Mouse (Mus musculus): ENCODE results near the gene Matn1.

The Matn1 gene

GRCm38 (mm10) chr4:130984416-130985182, 40.4 kb downstream of the Matn1 start:
- DNase-seq (ENCODE audit: low spot score): no peak

DNA sequence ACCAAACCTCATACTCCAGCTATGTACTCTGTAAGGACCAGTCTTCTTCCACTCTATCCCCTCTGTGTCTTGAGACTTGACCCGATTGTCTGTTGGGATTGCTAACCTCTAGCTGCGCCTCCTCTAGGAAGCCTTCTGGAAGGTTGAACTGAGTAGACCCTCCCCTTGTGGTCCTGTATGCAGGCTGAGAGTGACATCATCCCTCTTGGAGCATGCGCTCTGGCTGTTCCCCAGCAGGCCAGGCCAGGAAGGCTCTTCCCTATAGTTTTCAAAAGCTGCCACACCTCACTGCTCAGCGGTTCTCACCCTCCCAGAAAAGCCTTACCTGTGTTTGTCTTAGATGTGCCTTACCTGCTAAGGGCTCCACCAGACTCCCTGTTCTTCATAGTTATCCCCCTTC, 42.9 kb downstream of the Matn1 start:
- no peak for DNase-seq (ENCODE audit: low spot score)

DNA sequence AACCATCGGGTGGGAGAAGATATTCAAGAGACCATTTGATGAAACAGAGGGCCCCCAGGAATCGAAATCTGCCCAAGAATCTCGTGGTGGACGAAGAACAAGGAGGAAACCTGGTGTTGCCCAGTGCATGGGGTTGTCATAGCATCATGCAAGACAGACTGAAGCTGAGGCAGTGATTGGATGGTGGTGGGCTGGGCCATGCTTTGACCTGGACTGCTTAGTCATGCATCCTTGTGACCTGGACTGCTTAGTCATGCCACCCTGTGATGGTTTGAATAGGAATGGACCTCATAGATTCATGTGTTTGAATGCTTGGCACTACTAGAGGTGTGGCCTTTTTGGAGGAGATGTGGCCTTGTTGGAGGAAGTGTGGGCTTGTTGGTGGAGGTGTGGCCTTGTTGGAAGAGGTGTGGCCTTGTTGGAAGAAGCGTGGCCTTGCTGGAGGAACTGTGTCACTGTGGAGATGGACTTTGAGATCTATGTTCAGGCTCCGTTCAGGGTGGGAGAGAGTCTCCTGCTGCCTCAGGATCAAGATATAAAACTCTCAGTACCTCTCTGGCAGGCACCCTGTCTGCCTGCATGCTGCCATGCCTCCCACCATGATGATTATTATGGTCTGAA, 44.1 kb downstream of the Matn1 start:
- DNase-seq (ENCODE audit: low spot score): no peak

GRCm38 (mm10) chr4:130989146-130989545, 45.0 kb downstream of the Matn1 start:
- DNase-seq (ENCODE audit: low spot score): no peak

DNA sequence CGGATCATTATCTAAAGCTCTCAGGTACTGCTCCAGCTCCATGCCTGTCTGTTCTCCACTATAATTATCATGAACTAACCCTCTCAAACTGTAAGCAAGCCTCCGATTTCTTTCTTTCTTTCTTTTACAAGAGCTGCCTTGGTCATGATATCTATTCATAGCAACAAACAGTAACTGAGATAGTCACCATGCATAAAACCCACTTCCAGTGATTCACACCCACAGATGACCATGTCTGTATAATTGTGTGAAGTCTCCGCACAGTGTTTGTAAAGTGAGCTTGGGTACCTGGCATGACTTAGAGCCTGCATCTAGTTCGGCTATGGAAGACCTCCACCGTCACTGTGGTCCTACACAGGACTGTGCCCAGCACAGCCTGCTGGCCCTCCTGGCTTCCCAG, 46.8 kb downstream of the Matn1 start:
- DNase-seq (ENCODE audit: low spot score): no peak

DNA sequence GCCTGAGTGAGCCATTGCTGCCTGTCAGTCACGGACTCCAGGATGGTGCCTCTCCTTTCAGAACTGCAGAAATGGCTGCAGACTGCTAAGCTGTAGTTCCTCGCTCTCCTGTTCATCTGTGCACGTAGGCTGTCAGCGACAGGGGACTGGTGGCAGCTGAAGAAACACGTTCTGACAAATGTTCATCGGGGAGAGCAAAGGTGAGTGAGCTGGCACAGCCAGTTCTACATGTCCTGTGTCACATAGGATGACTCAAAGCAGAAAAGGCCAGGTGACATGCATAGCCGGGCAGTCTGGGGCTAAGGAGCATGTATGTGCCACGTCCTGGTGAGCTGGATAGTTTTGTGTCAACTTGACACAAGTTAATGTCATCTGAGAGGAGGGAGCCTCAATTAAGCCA, 50.4 kb downstream of the Matn1 start:
- no peak for DNase-seq (ENCODE audit: low spot score)

DNA sequence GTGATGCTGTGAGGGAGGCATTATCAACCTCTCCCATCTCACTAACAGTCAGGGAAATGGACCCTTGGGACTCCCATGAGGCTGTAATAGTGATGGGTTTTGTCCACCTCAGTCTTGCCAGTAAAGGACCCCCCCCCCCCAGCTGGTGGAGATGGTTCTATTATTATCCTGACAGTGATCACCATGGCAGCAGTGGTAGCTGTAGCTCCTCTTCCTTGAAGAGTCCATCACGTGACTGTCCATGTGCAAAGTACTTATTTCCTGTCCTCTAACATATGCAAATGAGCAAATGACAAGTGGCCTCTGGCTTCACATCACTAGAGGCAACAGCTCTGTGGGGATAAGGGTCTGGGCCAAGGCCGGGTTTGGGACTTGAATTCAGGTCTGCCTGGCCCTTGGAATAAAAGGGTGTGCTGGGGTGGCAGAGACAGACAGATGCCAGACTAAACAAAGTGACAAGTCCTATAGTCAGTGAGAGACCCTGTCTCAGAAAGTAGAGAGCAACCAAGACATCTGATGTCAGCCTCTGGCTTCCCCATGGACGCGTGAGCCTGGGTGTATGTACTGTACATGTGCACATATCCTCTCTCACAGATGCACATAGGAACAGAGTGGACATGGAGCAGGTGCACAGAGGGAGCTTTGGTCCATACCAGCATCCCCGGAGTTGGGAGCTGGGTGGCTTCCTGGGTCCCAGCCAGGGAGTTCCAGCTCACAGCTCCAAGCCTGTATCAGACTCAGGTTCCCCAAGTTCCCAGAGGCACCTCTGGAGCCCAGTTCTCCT, 55.8 kb downstream of the Matn1 start:
- no peak for DNase-seq (ENCODE audit: low spot score)

DNA sequence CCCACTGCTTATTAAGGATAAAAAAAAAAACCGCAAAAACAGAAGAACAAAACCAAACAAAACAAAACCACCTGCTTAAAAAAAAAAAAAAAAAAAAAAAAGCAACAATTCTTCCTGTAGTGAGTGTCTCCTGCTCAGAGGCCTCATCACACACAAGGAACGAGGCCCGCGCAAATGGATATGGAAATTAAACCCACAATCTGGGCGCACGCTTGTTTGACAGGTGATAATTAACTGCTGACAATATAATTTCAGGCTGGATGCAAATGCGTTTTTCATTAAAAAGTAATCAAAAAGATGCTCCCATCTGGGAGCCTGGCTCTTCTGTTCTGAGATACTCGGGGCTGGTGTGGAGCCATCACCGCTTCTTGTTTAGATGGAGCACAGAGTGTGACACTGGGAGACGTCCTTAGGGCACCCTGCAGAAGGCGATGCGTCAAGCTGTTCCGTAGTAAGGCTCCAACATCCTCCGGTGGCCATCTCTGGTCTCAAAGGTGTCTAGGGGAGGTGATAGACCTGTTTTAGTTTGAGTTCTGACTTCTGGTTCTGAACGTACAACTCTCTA, 56.5 kb downstream of the Matn1 start:
- no peak for DNase-seq (ENCODE audit: low spot score)
